Mouse (Mus musculus) lung, postnatal 10 days (tissue): ENCODE measurements around the gene Galnt15.

Source experiments
- DNase-seq: peaks from one replicate; pipeline ENCODE4 v3.0.0; 2021

The Galnt15 gene

DNA sequence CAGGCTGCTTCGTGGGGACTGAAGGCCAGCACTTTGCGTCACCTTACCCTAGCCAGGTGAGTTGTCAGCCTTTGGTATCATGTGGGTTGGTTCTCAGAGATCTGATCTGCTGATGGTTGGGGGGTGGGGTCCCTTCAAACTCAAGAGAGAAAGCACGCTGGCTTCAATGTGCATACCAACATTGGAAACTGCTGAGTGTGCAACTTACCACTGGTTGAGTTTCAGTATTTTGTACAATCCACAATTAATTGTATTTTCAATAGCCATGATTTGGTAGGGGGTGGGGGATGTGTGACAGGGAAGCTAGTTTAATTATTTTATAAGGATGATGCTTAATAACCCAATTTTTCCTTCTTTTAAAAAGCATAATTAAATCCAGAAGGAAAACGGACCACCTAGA lies 62.9 kb downstream of the Galnt15 start:
- no peak for DNase-seq

GRCm38 (mm10) chr14:32093018-32093417 lies 64.2 kb downstream of the Galnt15 start:
- DNase-seq = no peak

- DNase-seq = no peak
Measured at GRCm38 (mm10) chr14:32093500-32094117, 64.8 kb downstream of the Galnt15 start.

- no peak for DNase-seq
Measured at GRCm38 (mm10) chr14:32095646-32096045, 66.9 kb downstream of the Galnt15 start.

- DNase-seq = no peak
Measured at GRCm38 (mm10) chr14:32096740-32097139, 68.0 kb downstream of the Galnt15 start.

- no peak for DNase-seq
Measured at GRCm38 (mm10) chr14:32097691-32098090, 68.9 kb downstream of the Galnt15 start.

DNA sequence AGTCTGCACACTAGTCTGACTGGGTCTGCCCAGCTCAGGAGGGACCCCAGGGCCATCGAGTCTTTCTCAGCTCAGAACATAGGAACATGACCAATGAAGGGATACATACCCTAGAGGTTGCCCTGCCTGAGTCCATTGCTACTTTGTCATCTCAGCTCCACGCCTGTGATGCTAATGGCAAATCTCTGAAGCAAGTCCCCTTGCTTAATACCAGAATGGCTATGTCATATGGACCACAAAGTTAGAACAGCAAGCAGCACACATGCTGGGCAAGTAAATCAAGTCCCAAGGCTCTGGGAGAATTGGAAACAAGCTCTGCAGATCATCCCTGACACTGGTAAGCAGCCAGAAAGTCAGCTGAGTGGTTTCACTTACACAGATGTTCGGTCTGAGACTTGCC lies 70.2 kb downstream of the Galnt15 start:
- DNase-seq = no peak

GRCm38 (mm10) chr14:32103556-32103955 lies 74.8 kb downstream of the Galnt15 start:
- no peak for DNase-seq

GRCm38 (mm10) chr14:32105663-32106062 lies 76.9 kb downstream of the Galnt15 start:
- no peak for DNase-seq

GRCm38 (mm10) chr14:32106911-32107310 lies 78.1 kb downstream of the Galnt15 start:
- DNase-seq = no peak
